ENCODE assay signal across 8 mouse cellular contexts in genomic region chrX:13208404-13208803, GRCm38 (mm10).
A peak's percentile ranks its signal among the peaks of the same experiment; 100 is the strongest.
DNase-seq lines count a peak whose midpoint lies in the region; ATAC-seq and TF ChIP-seq lines count a peak whose summit lies in the region.

No protein-coding gene starts in this region.

- ATAC-seq in lung, embryonic 14.5 days (ENCODE audit: insufficient read depth) = peak; percentile 52
- ATAC-seq in intestine, embryonic 16.5 days = peak; percentile 16; the same call in 1 of the 2 replicates
- peak; percentile 68 for ATAC-seq in neural tube, embryonic 12.5 days (ENCODE audit: low FRiP score, low read depth)
- ATAC-seq in cerebellum, adult (ENCODE audit: insufficient number of reproducible peaks, low FRiP score, low TSS enrichment) = no peak

- peak; percentile 13 for DNase-seq in lung, embryonic 14.5 days
- DNase-seq in lung, postnatal 25 days (ENCODE audit: low spot score) = no peak
- DNase-seq in cerebellum, adult 9-11 months = no peak
- DNase-seq in adrenal gland, adult 2 months = no peak

- H3K4me1 ChIP-seq in lung, embryonic 14.5 days (ENCODE audit: insufficient read depth) = no peaks in the 10 kb centered on the region
- no peaks in the 10 kb centered on the region for H3K4me1 ChIP-seq in embryonic fibroblast, embryonic 13.5 days (ENCODE audit: control insufficient read depth, insufficient read depth, low read length)
- no peaks in the 10 kb centered on the region; the same call in 1 of the 2 replicates for H3K4me1 ChIP-seq in intestine, embryonic 16.5 days (ENCODE audit: control insufficient read depth, insufficient read depth, low read length)
- no peaks in the 10 kb centered on the region for H3K4me1 ChIP-seq in neural tube, embryonic 12.5 days

- peak overlapping the region; percentile 32 for H3K9ac ChIP-seq in lung, embryonic 14.5 days
- peak overlapping the region; percentile 59 for H3K9ac ChIP-seq in intestine, embryonic 16.5 days (ENCODE audit: low read depth, low read length)
- peak overlapping the region; percentile 38; the same call in 1 of the 2 replicates for H3K9ac ChIP-seq in neural tube, embryonic 12.5 days

- no peaks in the 10 kb centered on the region for H3K27me3 ChIP-seq in lung, embryonic 14.5 days (ENCODE audit: insufficient read depth, low read length)
- 0 out of 2 replicates have a peak, but pooled peaks cover 6% of the 10 kb centered on the region for H3K27me3 ChIP-seq in intestine, embryonic 16.5 days (replicated peaks; ENCODE audit: control insufficient read depth, insufficient read depth, low read length)
- no peaks in the 10 kb centered on the region for H3K27me3 ChIP-seq in neural tube, embryonic 12.5 days (replicated peaks)

- H3K9me3 ChIP-seq in lung, embryonic 14.5 days (ENCODE audit: low read depth, low read length) = no peaks in the 10 kb centered on the region
- H3K9me3 ChIP-seq in intestine, embryonic 16.5 days (ENCODE audit: control insufficient read depth, low read length) = no peaks in the 10 kb centered on the region
- H3K9me3 ChIP-seq in neural tube, embryonic 12.5 days = no peaks in the 10 kb centered on the region

- no peak overlapping the region for H3K27ac ChIP-seq in lung, embryonic 14.5 days (ENCODE audit: low read depth)
- H3K27ac ChIP-seq in embryonic fibroblast, embryonic 13.5 days (ENCODE audit: insufficient read depth, low read length) = no peak overlapping the region
- no peak overlapping the region for H3K27ac ChIP-seq in intestine, embryonic 16.5 days (ENCODE audit: low read length)
- no peak overlapping the region for H3K27ac ChIP-seq in neural tube, embryonic 12.5 days

- no peak for TF ChIP-seq POLR2A in embryonic fibroblast, embryonic 13.5 days (IDR thresholded peaks at IDR 0.05; ENCODE audit: low read depth, low read length)

- H3K36me3 ChIP-seq in lung, embryonic 14.5 days (ENCODE audit: insufficient read depth) = no peaks in the 10 kb centered on the region
- H3K36me3 ChIP-seq in intestine, embryonic 16.5 days (ENCODE audit: control insufficient read depth, insufficient read depth, low read length) = no peaks in the 10 kb centered on the region
- no peaks in the 10 kb centered on the region for H3K36me3 ChIP-seq in neural tube, embryonic 12.5 days

- peak overlapping the region; percentile 57 for H3K4me2 ChIP-seq in lung, embryonic 14.5 days
- peak overlapping the region; percentile 47 for H3K4me2 ChIP-seq in intestine, embryonic 16.5 days (ENCODE audit: low read depth, low read length)
- H3K4me2 ChIP-seq in neural tube, embryonic 12.5 days (replicated peaks) = peak overlapping the region; percentile 47

- H3K4me3 ChIP-seq in lung, embryonic 14.5 days (ENCODE audit: low read depth, low read length) = peak overlapping the region; percentile 27
- H3K4me3 ChIP-seq in embryonic fibroblast, embryonic 13.5 days (ENCODE audit: insufficient read depth, low read length) = peak overlapping the region; percentile 29; the same call in 1 of the 2 replicates
- H3K4me3 ChIP-seq in intestine, embryonic 16.5 days (ENCODE audit: low read length) = peak overlapping the region; percentile 39
- H3K4me3 ChIP-seq in neural tube, embryonic 12.5 days = peak overlapping the region; percentile 13; the same call in 1 of the 2 replicates

- WGBS in lung, embryonic 14.5 days = 26% methylated on average over 6 of the region's 6 CpGs
- 35% methylated on average over 6 of the region's 6 CpGs for WGBS in intestine, embryonic 16.5 days
- WGBS in neural tube, embryonic 12.5 days = 35% methylated on average over 6 of the region's 6 CpGs

- TF ChIP-seq CTCF in lung, embryonic 14.5 days (IDR thresholded peaks at IDR 0.05; ENCODE audit: low read depth) = no peak
- TF ChIP-seq CTCF in embryonic fibroblast, embryonic 13.5 days (IDR thresholded peaks at IDR 0.05; ENCODE audit: borderline replicate concordance, insufficient read depth, low read length) = no peak
